Mouse (Mus musculus) kidney, postnatal 4 days (tissue): ENCODE measurements around the gene 0610010K14Rik.

Source experiments
- DNase-seq, 2 experiments: peaks; one replicate each; pipeline ENCODE4 v3.0.0; 2021; ENCODE audit warnings: mixed read lengths in 2 of 2

0610010K14Rik gene

DNA sequence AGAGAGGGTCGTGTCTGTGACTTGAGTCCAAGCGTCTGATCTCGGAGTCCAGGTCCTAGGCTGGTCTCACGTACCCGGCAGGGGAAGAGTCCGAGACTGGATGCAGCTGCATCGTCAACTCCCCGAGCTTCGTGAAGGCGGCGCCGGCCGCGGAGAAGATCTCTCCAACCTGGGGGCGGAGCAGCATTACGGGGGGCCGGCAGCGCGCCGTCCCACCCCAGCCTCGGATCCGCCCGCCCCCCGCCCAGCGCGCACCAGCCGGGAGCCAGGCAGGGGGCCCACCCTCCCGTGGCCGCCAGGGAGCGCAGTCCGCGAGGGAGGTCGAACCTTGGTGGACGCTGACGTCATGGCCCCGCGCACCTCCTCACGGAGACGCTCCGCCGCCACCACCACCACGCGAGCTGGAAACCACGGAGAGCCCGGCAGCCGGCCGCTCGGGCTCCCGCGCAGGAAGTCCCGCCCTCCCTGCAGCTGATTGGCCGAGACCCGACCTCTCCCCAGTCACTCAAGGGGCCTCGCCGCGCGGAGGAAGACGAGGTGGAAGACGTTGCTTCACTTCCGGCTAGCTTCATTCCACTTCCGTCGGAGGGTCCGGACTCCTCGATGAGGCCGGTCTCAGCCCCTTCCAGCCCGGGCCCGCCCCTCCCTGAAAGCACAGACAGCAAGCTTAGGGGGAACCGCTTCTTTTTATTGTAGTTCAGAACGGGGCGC, at the start of gene 0610010K14Rik:
TSS of gene 0610010K14Rik (minus strand) at position 458 of the 711 bp plus-strand sequence.
- peak; percentile 99 for DNase-seq

- no peak for DNase-seq
Measured at GRCm38 (mm10) chr11:70285686-70286085, 48.0 kb upstream of the 0610010K14Rik start.

- no peak for DNase-seq
Measured at GRCm38 (mm10) chr11:70284757-70285156, 47.0 kb upstream of the 0610010K14Rik start.

- no peak for DNase-seq
Measured at GRCm38 (mm10) chr11:70283666-70284065, 46.0 kb upstream of the 0610010K14Rik start.

DNA sequence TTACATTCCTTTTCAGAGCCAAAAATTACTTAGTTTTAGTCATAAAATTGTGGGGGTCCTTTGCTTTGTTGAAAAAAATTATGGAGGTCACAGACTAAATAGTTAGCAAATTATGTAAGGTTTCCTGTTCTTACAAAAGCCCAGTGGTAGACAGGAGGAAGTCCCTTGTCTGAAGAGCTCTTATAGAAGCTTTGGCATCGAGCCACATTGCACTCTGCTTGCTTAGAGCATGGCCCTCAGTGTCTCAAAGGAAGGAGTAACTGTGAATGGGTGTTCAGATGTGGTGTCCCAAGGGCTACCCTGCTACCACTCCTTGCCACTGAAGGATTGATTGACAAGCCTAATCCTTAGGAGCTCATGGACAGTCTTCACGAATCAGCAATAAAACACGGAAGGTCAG, 42.7 kb upstream of the 0610010K14Rik start:
- peak; percentile 56 to 70 for DNase-seq

GRCm38 (mm10) chr11:70278961-70279360, 41.2 kb upstream of the 0610010K14Rik start:
- no peak for DNase-seq

GRCm38 (mm10) chr11:70271641-70272040, 33.9 kb upstream of the 0610010K14Rik start:
- DNase-seq: no peak

GRCm38 (mm10) chr11:70266405-70266804, 28.7 kb upstream of the 0610010K14Rik start:
- DNase-seq: no peak

GRCm38 (mm10) chr11:70265819-70266218, 28.1 kb upstream of the 0610010K14Rik start:
- DNase-seq: no peak

DNA sequence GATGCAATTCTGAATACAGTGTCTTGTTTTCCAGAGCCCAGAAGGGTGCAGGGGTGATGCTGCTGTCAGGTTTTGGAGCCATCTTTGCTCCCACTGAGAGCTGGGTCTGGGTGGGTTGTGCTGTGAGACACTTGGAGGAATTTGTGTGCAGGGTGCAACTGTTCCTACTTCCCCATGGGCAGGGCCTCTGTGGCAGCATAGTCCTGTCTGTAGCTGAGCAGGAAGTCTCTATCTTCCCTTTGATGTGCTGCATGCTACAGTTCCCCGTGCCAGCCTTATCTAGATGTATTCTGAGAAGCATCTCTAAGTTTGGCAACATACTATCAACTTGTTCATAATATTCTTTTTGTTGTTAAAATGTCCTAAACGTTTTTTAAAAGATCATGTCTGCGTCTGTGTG, 27.5 kb upstream of the 0610010K14Rik start:
- no peak for DNase-seq

DNA sequence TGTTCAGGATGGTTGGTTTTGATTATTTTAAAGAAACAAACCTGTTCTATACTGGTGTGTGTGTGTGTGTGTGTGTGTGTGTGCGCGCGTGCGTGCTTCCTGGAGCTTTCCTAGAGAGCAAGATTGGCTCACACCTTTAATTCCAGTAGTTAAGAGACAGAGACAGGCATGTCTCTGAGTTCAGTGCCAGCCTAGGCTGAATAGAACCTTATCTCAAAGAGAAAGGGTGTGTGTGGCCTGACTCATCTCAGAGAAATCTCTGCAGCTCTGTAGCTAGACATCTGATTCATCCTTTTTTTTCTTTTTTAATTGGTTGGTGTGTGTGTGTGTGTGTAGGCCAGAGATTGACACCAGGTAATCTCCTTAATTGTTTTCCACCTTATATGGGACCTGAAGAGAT, 21.3 kb upstream of the 0610010K14Rik start:
- no peak for DNase-seq

DNA sequence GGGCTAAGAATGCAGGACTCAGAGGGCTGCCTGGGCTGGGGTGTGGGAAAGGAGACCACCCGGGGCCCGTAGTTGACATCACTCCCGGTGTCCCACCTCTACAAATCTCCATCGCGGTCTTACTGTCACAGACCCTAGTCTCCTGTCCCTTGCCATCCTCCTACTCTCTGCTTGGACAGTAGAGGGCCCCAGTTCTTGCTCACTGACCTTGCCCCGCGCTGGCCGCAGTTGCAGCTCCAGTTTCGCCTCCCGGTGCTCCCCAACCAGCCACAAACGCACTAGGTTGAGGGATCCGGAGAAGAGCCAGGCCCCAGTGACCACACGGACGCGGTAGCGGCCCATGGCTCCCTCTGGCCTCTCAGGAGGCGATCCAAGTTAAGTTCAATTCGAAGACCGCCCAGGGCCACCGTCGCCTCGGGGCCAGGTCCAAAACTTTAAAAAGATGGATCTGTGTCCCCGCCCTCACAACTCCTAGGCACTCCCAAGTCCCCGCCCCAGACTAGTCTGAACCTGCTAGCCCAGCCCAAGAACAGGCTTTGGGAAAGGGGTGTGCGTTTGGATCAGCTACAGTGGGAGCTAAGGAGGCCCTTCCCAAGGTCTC, 17.3 kb upstream of the 0610010K14Rik start, which contains the start of gene Alox12:
TSS of gene Alox12 (minus strand) at position 423 of the 601 bp plus-strand sequence.
- peak; percentile 62 to 73 for DNase-seq

GRCm38 (mm10) chr11:70254337-70254736, 16.6 kb upstream of the 0610010K14Rik start:
- DNase-seq: peak in 1 of 2 experiments; percentile 22

GRCm38 (mm10) chr11:70251853-70252252, 14.1 kb upstream of the 0610010K14Rik start:
- DNase-seq: no peak

DNA sequence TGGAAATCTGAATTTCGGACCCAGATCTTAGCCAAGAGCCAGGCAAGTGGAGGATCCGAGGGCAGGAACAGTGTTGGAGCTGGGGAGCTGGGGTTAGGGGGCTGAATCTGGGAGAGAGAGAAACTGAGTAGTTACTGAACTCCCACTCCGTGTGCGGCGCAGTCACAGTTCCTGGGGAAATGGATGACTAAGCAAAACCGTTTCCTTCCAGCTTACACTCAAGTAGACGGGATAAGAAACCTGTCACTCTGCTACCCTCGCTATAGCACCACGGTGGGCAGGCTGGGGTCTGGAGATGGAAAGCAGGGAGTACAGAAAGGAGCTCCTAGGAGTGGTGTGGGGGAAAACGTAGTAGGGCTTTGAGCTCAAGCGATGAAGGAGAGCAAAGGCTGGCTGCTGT, 12.4 kb upstream of the 0610010K14Rik start:
- no peak for DNase-seq

DNA sequence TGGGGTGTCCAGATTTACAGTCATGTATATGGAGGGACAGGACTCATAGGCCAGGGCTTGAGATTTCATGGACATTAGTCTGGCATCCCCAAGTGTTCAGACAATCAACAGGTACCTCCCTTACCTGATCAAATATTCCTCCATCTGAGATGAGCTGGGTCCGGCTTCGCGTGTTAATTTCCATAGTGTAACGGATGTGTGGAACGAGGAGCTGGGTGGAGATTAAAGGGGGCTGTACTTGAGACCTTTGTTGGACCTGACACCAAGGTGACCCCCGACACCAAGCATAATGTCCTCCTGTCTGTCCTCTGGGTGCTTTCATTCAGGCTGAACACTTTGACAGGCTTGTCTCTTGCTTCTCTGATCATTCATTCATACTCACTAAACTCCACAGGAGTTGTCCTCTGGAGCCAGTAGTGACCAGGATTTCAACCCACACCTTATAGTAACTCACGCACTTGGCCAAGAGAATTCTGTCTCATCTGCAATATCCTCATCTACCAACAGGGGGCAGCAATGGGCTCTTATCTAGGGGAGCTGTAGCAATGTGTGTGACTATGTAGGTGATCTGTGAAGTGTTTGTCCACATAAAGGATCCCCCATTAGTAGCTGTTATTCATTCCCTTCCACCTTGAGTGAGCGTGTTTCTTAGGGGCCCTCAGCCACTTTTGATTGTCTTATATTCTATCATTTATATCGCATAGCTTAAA, 9.6 kb upstream of the 0610010K14Rik start:
- DNase-seq: peak; percentile 73 to 74

GRCm38 (mm10) chr11:70242591-70242990, 4.9 kb upstream of the 0610010K14Rik start:
- no peak for DNase-seq

- DNase-seq: peak; percentile 76 to 88
Measured at GRCm38 (mm10) chr11:70239541-70240279, 2.0 kb upstream of the 0610010K14Rik start, which contains the start of the genes Gm21988 and Rnasek. TSS of gene Gm21988 (minus strand) at chr11:70239830. TSS of gene Rnasek (minus strand) at chr11:70239842.

- DNase-seq: peak; percentile 32 to 49
Measured at GRCm38 (mm10) chr11:70238591-70239440, 1.1 kb upstream of the 0610010K14Rik start.

GRCm38 (mm10) chr11:70236717-70237116, 997 bp downstream of the 0610010K14Rik start:
- DNase-seq: no peak

- no peak for DNase-seq
Measured at GRCm38 (mm10) chr11:70235254-70235900, 2.3 kb downstream of the 0610010K14Rik start.
